Mouse (Mus musculus) intestine, embryonic 14.5 days (tissue): ENCODE results near the gene Tcta. TPM values are rescaled to one million over a fixed set of nuclear protein-coding genes. Genes with fewer than 3 reads are reported as not detected.
A peak's percentile ranks its signal among the peaks of the same experiment; 100 is the strongest.

ENCODE experiments used
- ATAC-seq: fragments of 200-750 bp; cut with Nextera tagmentation; replicated peaks from 2 replicates; pipeline ENCODE4 v1.8.0; 2017; ENCODE audit warnings: low read depth, moderate number of reproducible peaks, moderate TSS enrichment, moderate library complexity; ENCODE audit not compliant: low FRiP score, low TSS enrichment
- DNase-seq: peaks from one replicate; pipeline ENCODE4 v3.0.0-alpha.2; 2018; ENCODE audit warnings: low spot score
- H3K27ac ChIP-seq: fragments of 300-500 bp; sonication (generic); 2 replicates; pipeline ENCODE4 v1.5.1; 2014; ENCODE audit warnings: low read depth, mild to moderate bottlenecking, control low read depth
- H3K27me3 ChIP-seq: fragments of 300-500 bp; sonication (generic); replicated peaks from 2 replicates; pipeline ENCODE4 v1.6.1; 2014; ENCODE audit warnings: low read length, control low read depth; ENCODE audit not compliant: control insufficient read depth, insufficient read depth
- H3K36me3 ChIP-seq: fragments of 300-500 bp; sonication (generic); 2 replicates; pipeline ENCODE4 v1.6.1; 2014; ENCODE audit warnings: low read length, control low read depth; ENCODE audit not compliant: control insufficient read depth, insufficient read depth
- H3K4me1 ChIP-seq: fragments of 300-500 bp; sonication (generic); replicated peaks from 2 replicates; pipeline ENCODE4 v1.6.1; 2014; ENCODE audit warnings: low read length, control low read depth, mixed read lengths; ENCODE audit not compliant: control insufficient read depth, insufficient read depth
- H3K4me2 ChIP-seq: fragments of 300-500 bp; sonication (generic); 2 replicates; pipeline ENCODE4 v1.6.1; 2014; ENCODE audit warnings: low read length
- H3K4me3 ChIP-seq: fragments of 300-500 bp; sonication (generic); 2 replicates; pipeline ENCODE4 v1.5.1; 2014; ENCODE audit warnings: low read depth, low read length, control low read depth, mixed read lengths
- H3K9ac ChIP-seq: fragments of 300-500 bp; sonication (generic); 2 replicates; pipeline ENCODE4 v1.6.1; 2014; ENCODE audit warnings: mild to moderate bottlenecking, low read length
- H3K9me3 ChIP-seq: fragments of 300-500 bp; sonication (generic); 2 replicates; pipeline ENCODE4 v1.6.1; 2016; ENCODE audit warnings: low read length, control low read depth; ENCODE audit not compliant: control insufficient read depth
- WGBS: fragments of 180-500 bp; shearing (Covaris S2); extraction: QIAGEN DNeasy Blood & Tissue Kit; methylation state at CpG from one replicate; pipeline ENCODE4 v1.1.7; 2014; 5-methylcytosine and 5-hydroxymethylcytosine counted together
- polyA plus RNA-seq: library from polyadenylated mRNA; unstranded; fragments of >200 nt; fragmentation: Nextera tagmentation; extraction: Ambion mirVana; gene quantifications from 2 replicates; pipeline ENCODE4 v1.2.1, GENCODE M21; 2014

Tcta gene
- polyA plus RNA-seq, 1 experiment from 2014 or later, result 30.4 TPM

DNA sequence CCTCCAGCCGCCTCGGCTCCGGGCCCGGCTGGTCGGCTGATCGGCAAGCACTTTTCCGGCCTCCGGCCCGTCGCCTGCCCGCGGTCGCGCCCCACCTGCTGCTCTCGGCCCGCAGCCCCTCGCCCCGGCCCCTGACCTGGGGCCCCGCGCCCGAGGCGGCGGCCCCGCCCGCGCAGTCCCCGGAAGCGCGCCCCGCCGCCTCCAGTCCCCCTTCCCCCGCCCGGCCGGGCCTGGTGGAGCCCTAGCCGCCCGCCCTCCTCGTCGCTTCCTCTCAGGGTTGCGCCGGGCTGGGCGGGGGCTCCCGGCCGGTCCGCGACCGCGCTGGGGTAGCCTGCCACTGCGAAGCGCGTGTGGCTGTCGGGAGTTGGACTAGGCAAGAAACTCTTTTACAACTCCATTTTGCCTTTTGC is 616 bp upstream of the Tcta start:
- H3K36me3 ChIP-seq, result peaks cover 20% of the 10 kb centered on the region
- WGBS, result under 1% methylated on average over 50 of the region's 51 CpGs
- peak overlapping the region; percentile 98 for H3K9ac ChIP-seq

DNA sequence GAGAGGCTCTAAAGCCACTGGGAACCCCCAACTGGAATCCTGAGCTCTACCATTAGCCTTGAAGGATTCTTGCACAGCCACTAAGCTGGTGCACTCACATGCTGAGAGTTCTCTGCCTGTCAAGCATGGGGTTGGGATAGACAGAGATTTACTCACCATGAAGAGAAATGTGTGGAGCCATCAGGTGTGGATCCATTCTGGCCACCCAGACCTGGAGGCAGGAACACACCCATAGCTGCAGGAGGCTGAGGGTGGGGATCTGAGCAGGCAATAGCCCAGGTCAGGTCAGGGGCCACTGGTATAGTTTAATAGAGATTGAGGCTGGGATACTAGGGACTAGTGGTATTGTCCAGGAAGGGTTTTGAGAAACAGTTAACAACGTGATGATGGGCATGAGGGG is 790 bp downstream of the Tcta start:
- peak overlapping the region; percentile 81 for H3K9ac ChIP-seq
- DNase-seq (no peak), ATAC-seq (no peak)
- H3K27ac ChIP-seq, result peak overlapping the region; percentile 73
- H3K27me3 ChIP-seq, result no peaks in the 10 kb centered on the region
- peaks cover 23% of the 10 kb centered on the region for H3K36me3 ChIP-seq
- H3K9me3 ChIP-seq, result no peaks in the 10 kb centered on the region
- peaks cover 27% of the 10 kb centered on the region for H3K4me1 ChIP-seq
- peak overlapping the region; percentile 74 for H3K4me2 ChIP-seq
- 0% methylated on average over 1 of the region's 1 CpGs for WGBS
- H3K4me3 ChIP-seq, result peak overlapping the region; percentile 94

More for the DNA sequence above, 616 bp upstream of the Tcta start:
- Histone ChIP-seq H3K27ac (peak overlapping the region; percentile 100), H3K4me2 (peak overlapping the region; percentile 96), H3K4me1 (peaks cover 31% of the 10 kb centered on the region), H3K9me3 (no peaks in the 10 kb centered on the region), H3K27me3 (no peaks in the 10 kb centered on the region), H3K4me3 (peak overlapping the region; percentile 94)
- no peak for DNase-seq
- ATAC-seq, result peak; percentile 71

DNA sequence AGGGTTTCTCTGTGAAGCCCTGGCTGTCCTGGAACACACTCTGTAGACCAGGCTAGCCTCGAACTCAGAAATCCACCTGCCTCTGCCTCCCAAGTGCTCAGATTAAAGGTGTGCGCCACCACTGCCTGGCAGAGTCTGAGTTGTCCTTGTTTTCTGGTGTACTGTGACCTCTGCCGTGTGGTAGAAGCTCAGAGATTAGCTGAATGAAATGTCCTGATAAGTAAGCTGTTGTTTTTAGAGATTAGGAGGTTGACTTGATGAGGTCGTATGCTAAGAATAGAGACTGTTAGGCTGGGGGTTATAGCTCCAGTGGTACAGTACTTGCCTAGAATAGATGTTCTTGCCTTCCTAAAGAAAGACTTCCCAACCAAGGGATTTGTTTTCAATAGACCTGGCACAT is 1.2 kb downstream of the Tcta start:
- Histone ChIP-seq H3K9me3 (no peaks in the 10 kb centered on the region), H3K9ac (no peak overlapping the region; the same call in 1 of the 2 replicates), H3K27ac (no peak overlapping the region), H3K36me3 (peaks cover 25% of the 10 kb centered on the region), H3K27me3 (no peaks in the 10 kb centered on the region), H3K4me1 (peaks cover 26% of the 10 kb centered on the region), H3K4me2 (peak overlapping the region; percentile 74), H3K4me3 (peak overlapping the region; percentile 94; the same call in 1 of the 2 replicates)
- DNase-seq, result no peak
- WGBS, result 70% methylated on average over 4 of the region's 4 CpGs
- no peak for ATAC-seq

DNA sequence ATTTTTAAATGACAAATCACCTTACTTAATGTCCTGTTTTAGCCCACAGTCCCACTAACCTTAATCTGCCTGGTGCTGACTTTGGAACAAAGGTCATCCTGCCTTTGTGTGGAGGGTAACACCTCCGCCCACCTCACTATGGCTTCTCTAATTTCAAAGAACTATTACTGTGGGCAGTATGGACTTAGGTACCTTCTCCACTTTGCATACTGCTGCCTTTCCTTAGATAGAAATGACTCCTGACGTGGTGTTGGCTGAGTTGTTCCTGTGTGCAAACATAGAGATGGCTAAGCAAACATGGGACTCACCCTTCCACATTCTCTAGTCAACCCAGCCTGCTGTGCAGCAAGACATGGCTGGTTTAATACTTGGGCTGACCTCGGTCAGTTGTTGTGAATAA is 4.1 kb downstream of the Tcta start:
- no peak for DNase-seq
- Histone ChIP-seq H3K9me3 (no peaks in the 10 kb centered on the region), H3K4me1 (peaks cover 10% of the 10 kb centered on the region), H3K27me3 (no peaks in the 10 kb centered on the region), H3K9ac (no peak overlapping the region), H3K4me3 (no peak overlapping the region), H3K27ac (peak overlapping the region; percentile 51), H3K36me3 (peaks cover 31% of the 10 kb centered on the region), H3K4me2 (no peak overlapping the region)
- WGBS, result 66% methylated on average over 3 of the region's 3 CpGs
- peak; percentile 2; the same call in 1 of the 2 replicates for ATAC-seq

DNA sequence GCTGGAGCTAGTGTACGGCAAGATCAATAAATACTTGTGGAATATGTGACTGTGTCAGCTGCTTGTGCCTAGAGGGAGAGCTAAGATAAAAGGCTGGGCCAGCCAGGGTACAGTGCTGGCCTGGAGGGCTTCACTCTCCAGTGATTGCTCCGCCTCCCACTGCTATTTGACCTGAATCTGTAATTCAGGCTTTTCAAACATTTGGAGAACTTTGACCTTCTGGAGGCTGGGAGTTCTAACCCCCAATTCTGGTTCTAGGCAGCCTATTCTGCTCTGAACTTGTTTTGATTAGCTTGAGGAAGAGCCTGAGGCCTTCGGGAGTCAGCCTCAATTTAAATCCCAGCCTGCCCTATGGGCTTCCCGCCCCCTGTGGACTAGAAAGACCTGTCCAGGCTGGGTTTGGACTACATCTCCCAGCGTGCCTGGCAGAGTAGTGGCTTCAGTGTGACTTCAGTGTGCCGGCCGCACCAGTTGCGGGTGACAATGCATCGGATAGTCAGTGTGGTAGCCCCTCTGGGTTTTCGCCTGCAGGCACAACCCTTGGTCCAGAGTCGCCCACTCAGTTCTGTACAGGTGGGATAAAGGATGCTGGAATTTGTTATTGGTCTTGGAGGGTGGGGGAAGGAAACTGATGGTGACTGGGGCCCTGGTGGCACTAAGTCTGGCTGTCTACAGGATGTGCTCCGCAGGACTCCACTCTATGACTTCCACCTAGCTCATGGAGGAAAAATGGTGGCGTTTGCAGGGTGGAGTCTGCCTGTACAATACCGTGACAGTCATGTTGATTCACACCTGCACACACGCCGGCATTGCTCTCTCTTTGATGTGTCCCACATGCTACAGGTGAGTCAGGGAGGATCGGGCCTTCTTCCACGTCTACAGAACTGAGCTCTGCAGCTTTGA is 9.3 kb downstream of the Tcta start, which contains the start of gene Amt:
TSS of gene Amt (plus strand) at position 401 of the 903 bp plus-strand sequence.
- 0 out of 2 replicates have a peak, but pooled peaks cover 4% of the 10 kb centered on the region for H3K4me1 ChIP-seq
- no peaks in the 10 kb centered on the region for H3K27me3 ChIP-seq
- peak within 1 kb of the TSS; percentile 10; the same call in 1 of the 2 replicates for H3K4me3 ChIP-seq
- DNase-seq (peak; percentile 63), ATAC-seq (peak; percentile 70)
- WGBS, result 20% methylated on average over 18 of the region's 18 CpGs
- H3K9ac ChIP-seq, result 0 out of 2 replicates have a peak within 1 kb of the TSS, but pooled peaks have one; percentile 20
- H3K36me3 ChIP-seq, result peaks cover 27% of the 10 kb centered on the region
- no peaks in the 10 kb centered on the region for H3K9me3 ChIP-seq
- H3K27ac ChIP-seq, result peak within 1 kb of the TSS; percentile 49
- peak within 1 kb of the TSS; percentile 37 for H3K4me2 ChIP-seq

DNA sequence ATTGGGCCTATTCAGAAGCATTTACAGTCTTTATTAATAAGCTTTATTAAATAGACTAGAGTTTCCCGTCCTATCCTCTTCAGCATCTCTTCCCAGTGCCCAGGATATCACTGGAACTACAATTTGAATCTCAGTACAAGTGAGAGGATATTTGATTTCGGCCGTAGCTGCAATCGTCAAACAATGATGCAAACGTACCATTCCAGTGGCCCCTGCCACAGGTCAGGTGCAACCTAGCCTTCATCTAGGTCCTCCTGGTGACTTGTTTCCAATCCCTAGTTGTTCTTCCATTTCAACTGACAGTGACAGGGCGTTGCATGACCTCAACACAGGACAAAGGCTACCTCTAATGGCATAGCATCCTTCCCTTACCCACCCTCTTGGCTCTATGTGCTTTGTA is 15.2 kb downstream of the Tcta start:
- Histone ChIP-seq H3K4me3 (peak overlapping the region; percentile 70), H3K36me3 (peaks cover 11% of the 10 kb centered on the region), H3K4me2 (peak overlapping the region; percentile 61), H3K27me3 (no peaks in the 10 kb centered on the region), H3K9me3 (no peaks in the 10 kb centered on the region), H3K9ac (peak overlapping the region; percentile 50), H3K27ac (0 out of 2 replicates have a peak overlapping the region, but pooled peaks have one; percentile 27), H3K4me1 (peaks cover 4% of the 10 kb centered on the region)
- ATAC-seq (no peak), DNase-seq (no peak)
- WGBS, result 45% methylated on average over 6 of the region's 6 CpGs

DNA sequence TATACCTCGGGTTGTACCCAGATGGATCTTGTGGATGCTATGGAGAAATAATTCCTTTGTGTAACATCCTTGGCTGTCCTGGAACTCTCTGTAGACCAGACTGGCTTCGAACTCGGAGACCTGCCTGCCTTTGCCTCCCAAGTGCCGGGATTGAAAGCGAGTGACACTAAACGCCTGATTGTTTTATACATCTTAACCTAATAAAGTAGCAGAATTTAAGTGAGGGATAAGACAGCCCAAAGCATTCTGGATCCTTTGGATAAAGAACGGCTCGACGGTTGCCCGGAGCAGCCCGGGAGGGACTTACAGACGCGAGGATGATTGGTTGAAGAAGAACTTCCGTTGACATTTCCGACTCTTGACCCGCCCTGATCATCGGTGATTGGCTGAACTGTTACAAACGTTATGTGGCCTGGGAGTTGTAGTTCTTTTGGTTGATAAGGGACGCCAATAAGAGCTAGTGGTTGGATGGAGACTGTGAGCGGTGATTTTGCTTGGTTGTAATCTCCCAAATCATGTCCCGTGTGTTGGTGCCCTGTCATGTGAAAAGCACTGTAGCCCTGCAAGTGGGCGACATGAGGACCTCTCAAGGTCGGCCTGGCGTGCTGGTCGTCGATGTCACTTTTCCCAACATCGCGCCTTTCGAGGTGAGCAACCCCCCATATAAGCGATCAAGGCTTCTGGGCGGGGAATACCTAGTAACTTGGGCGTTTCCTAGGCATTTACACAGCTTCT is 15.8 kb downstream of the Tcta start, which contains the start of gene Nicn1:
TSS of gene Nicn1 (plus strand) at position 414 of the 735 bp plus-strand sequence.
- peaks cover 7% of the 10 kb centered on the region for H3K36me3 ChIP-seq
- peak; percentile 95 for ATAC-seq
- under 1% methylated on average over 32 of the region's 32 CpGs for WGBS
- no peaks in the 10 kb centered on the region for H3K27me3 ChIP-seq
- peak within 1 kb of the TSS; percentile 80 for H3K27ac ChIP-seq
- peak within 1 kb of the TSS; percentile 70 for H3K4me3 ChIP-seq
- H3K9ac ChIP-seq, result peak within 1 kb of the TSS; percentile 63
- H3K9me3 ChIP-seq, result no peaks in the 10 kb centered on the region
- DNase-seq, result peak; percentile 83
- H3K4me1 ChIP-seq, result peaks cover 4% of the 10 kb centered on the region
- H3K4me2 ChIP-seq, result peak within 1 kb of the TSS; percentile 61

DNA sequence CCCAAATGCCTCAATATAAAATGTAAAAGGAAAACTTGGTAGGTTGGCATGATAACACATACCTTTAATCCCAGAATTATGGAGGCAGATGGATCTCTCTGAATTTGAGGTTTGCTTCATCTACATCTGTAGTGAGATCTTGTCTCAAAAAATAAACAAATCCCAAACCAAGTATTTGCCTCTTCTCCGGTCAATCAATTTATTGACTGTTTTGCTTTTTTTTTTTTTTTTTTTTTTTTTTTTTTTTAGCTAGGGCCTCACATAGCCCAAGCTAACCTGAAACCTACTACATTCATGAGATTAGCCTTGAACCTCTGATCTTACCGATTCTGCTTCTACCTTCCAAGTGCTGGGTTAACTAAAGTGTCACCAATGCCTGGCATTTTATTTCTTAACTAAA is 16.6 kb downstream of the Tcta start:
- Histone ChIP-seq H3K4me3 (no peak overlapping the region), H3K27me3 (no peaks in the 10 kb centered on the region), H3K27ac (peak overlapping the region; percentile 80; the same call in 1 of the 2 replicates), H3K9me3 (no peaks in the 10 kb centered on the region), H3K4me1 (peaks cover 4% of the 10 kb centered on the region), H3K9ac (no peak overlapping the region), H3K4me2 (peak overlapping the region; percentile 61), H3K36me3 (peaks cover under 1% of the 10 kb centered on the region; the same call in 1 of the 2 replicates)
- ATAC-seq (no peak), DNase-seq (no peak)
- WGBS, result 59% methylated on average over 2 of the region's 2 CpGs
